Comparison of ENCODE assay signal across 28 mouse cellular contexts in the genomic region with DNA sequence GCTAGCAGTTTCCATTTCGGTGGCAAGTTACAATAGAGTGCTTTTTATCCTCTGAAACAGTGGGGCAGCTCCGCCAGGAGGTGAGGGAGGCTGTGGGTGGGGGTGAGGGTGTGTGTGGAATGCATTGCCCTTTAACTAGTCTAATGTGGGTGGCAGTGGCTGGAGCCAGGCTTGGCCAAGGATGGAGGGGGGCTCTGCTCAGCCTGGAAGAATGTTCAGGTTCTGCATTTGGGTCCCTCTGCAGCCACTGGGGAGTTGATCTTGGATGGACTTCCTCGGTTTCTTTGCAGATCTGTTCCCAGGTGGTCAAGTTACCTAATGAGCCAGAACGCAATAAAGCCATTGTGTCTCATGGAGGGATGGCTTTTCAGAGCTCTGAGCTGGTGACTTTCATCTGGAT.
DNase-seq lines count a peak whose midpoint lies in the region; ATAC-seq lines count a peak whose summit lies in the region.
"Had no signal": no experiment of that assay in that cellular context is flagged by ENCODE, and none has a peak within 500 bp of the region (broad histone marks: within the 10 kb centered on the region; RNA-seq: fewer than 3 reads in every experiment).

No protein-coding gene starts in this region.

- WGBS in kidney, embryonic 14.5 days: 13% methylated on average over 4 of the region's 4 CpGs
- 8% methylated on average over 4 of the region's 4 CpGs for WGBS in kidney, embryonic 16.5 days
- WGBS in midbrain, embryonic 10.5 days: 25% methylated on average over 4 of the region's 4 CpGs
- WGBS in midbrain, embryonic 13.5 days: 19% methylated on average over 4 of the region's 4 CpGs

- no peak overlapping the region for H3K27ac ChIP-seq in kidney, embryonic 14.5 days (ENCODE audit: low read depth, low read length)
- no peak overlapping the region for H3K27ac ChIP-seq in kidney, embryonic 16.5 days (ENCODE audit: low read length)
- 0 out of 2 replicates have a peak overlapping the region, but pooled peaks have one; percentile 19 for H3K27ac ChIP-seq in midbrain, embryonic 10.5 days (replicated peaks)
- H3K27ac ChIP-seq in midbrain, embryonic 13.5 days: no peak overlapping the region
- H3K27ac ChIP-seq: embryonic facial prominence, embryonic 10.5 days; embryonic facial prominence, embryonic 12.5 days; forebrain, embryonic 12.5 days; forebrain, embryonic 15.5 days had no signal

- 0 out of 2 replicates have a peak, but pooled peaks cover 4% of the 10 kb centered on the region for H3K9me3 ChIP-seq in kidney, embryonic 14.5 days (ENCODE audit: control insufficient read depth, low read length)
- no peaks in the 10 kb centered on the region; the same call in 1 of the 2 replicates for H3K9me3 ChIP-seq in kidney, embryonic 16.5 days (ENCODE audit: low read length)
- no peaks in the 10 kb centered on the region for H3K9me3 ChIP-seq in midbrain, embryonic 10.5 days (replicated peaks)
- H3K9me3 ChIP-seq in midbrain, embryonic 13.5 days: no peaks in the 10 kb centered on the region
- H3K9me3 ChIP-seq: embryonic facial prominence, embryonic 12.5 days; forebrain, embryonic 12.5 days; forebrain, embryonic 15.5 days; G1E had no signal

- ATAC-seq in kidney, embryonic 14.5 days (ENCODE audit: low FRiP score, low TSS enrichment): peak; percentile 52
- peak; percentile 76 for ATAC-seq in kidney, embryonic 16.5 days (ENCODE audit: low FRiP score, low TSS enrichment)
- no peak for ATAC-seq in midbrain, embryonic 13.5 days
- ATAC-seq: activated CD4-positive, CD25-positive, alpha-beta regulatory T cell, adult 4 months; CD4-positive, CD25-positive, alpha-beta regulatory T cell, adult 4 months; forebrain, embryonic 15.5 days; forebrain, postnatal 0 days; Patski had no signal

- H3K4me2 ChIP-seq in kidney, embryonic 14.5 days (replicated peaks; ENCODE audit: low read depth, low read length): no peak overlapping the region
- no peak overlapping the region for H3K4me2 ChIP-seq in kidney, embryonic 16.5 days (replicated peaks; ENCODE audit: low read depth, low read length)
- no peak overlapping the region for H3K4me2 ChIP-seq in midbrain, embryonic 13.5 days (replicated peaks)
- H3K4me2 ChIP-seq: embryonic facial prominence, embryonic 12.5 days; forebrain, embryonic 12.5 days; forebrain, embryonic 15.5 days had no signal

- DNase-seq in embryo, embryonic 9.5 days (ENCODE audit: extremely low spot score): peak; percentile 8
- DNase-seq in embryo, embryonic 10 days (ENCODE audit: low spot score): no peak
- DNase-seq in kidney, postnatal 10 days: no peak
- no peak for DNase-seq in kidney, adult 8-10 months
- no peak for DNase-seq in midbrain, embryonic 10.5 days (ENCODE audit: low spot score)
- DNase-seq: adrenal gland, adult 8-10 months; adrenal gland, postnatal 14 days; adrenal gland, postnatal 36 days; B cell, adult 2 months; cerebellum, adult 11-12 months; cerebellum, adult 2 months; cerebellum, adult 9-10 months; cerebellum, postnatal 10 days; cerebellum, postnatal 25 days; embryo, embryonic 11 days; forebrain, postnatal 0 days had no signal

- H3K27me3 ChIP-seq in kidney, embryonic 14.5 days (ENCODE audit: control insufficient read depth, insufficient read depth, low read length): no peaks in the 10 kb centered on the region
- no peaks in the 10 kb centered on the region for H3K27me3 ChIP-seq in kidney, embryonic 16.5 days (ENCODE audit: insufficient read depth, low read length)
- H3K27me3 ChIP-seq in midbrain, embryonic 10.5 days (ENCODE audit: low read depth, poor library complexity, severe bottlenecking): no peaks in the 10 kb centered on the region
- H3K27me3 ChIP-seq in midbrain, embryonic 13.5 days: no peaks in the 10 kb centered on the region
- H3K27me3 ChIP-seq: CH12.LX; embryonic facial prominence, embryonic 12.5 days; forebrain, embryonic 12.5 days; forebrain, embryonic 15.5 days; Patski had no signal

- H3K9ac ChIP-seq in kidney, embryonic 14.5 days (ENCODE audit: low read depth, low read length): no peak overlapping the region
- no peak overlapping the region for H3K9ac ChIP-seq in kidney, embryonic 16.5 days (replicated peaks; ENCODE audit: low read length)
- H3K9ac ChIP-seq in midbrain, embryonic 13.5 days (replicated peaks): no peak overlapping the region
- H3K9ac ChIP-seq: embryonic facial prominence, embryonic 12.5 days; forebrain, embryonic 12.5 days; forebrain, embryonic 15.5 days; forebrain, postnatal 0 days had no signal

- H3K36me3 ChIP-seq in kidney, embryonic 14.5 days (ENCODE audit: control insufficient read depth, insufficient read depth, low read length): no peaks in the 10 kb centered on the region
- H3K36me3 ChIP-seq in kidney, embryonic 16.5 days (ENCODE audit: insufficient read depth, low read length): no peaks in the 10 kb centered on the region
- no peaks in the 10 kb centered on the region for H3K36me3 ChIP-seq in midbrain, embryonic 10.5 days
- H3K36me3 ChIP-seq in midbrain, embryonic 13.5 days: no peaks in the 10 kb centered on the region
- H3K36me3 ChIP-seq: embryonic facial prominence, embryonic 10.5 days; embryonic facial prominence, embryonic 12.5 days; forebrain, embryonic 12.5 days; forebrain, embryonic 15.5 days; G1E had no signal

- no peak overlapping the region for H3K4me3 ChIP-seq in kidney, embryonic 14.5 days (ENCODE audit: low read length)
- H3K4me3 ChIP-seq in kidney, embryonic 16.5 days (ENCODE audit: low read length): no peak overlapping the region
- no peak overlapping the region for H3K4me3 ChIP-seq in midbrain, embryonic 10.5 days
- H3K4me3 ChIP-seq in midbrain, embryonic 13.5 days (replicated peaks): no peak overlapping the region
- H3K4me3 ChIP-seq: embryonic facial prominence, embryonic 10.5 days; embryonic facial prominence, embryonic 12.5 days; forebrain, embryonic 12.5 days; forebrain, embryonic 15.5 days had no signal

- H3K4me1 ChIP-seq in kidney, embryonic 14.5 days (ENCODE audit: control insufficient read depth, insufficient read depth, low read length): peaks cover 5% of the 10 kb centered on the region; the same call in 1 of the 2 replicates
- 0 out of 2 replicates have a peak, but pooled peaks cover 3% of the 10 kb centered on the region for H3K4me1 ChIP-seq in kidney, embryonic 16.5 days (ENCODE audit: insufficient read depth, low read length)
- peaks cover 11% of the 10 kb centered on the region for H3K4me1 ChIP-seq in midbrain, embryonic 10.5 days
- no peaks in the 10 kb centered on the region for H3K4me1 ChIP-seq in midbrain, embryonic 13.5 days (replicated peaks)
- H3K4me1 ChIP-seq: embryonic facial prominence, embryonic 12.5 days; forebrain, embryonic 15.5 days had no signal
